Mouse (Mus musculus) ovary, postnatal 14 days (tissue): ENCODE measurements around the gene Ncaph2.

Source experiments
- DNase-seq: peaks from one replicate; pipeline ENCODE4 v3.0.0; 2022; ENCODE audit warnings: low spot score

Ncaph2 gene

GRCm38 (mm10) chr15:89343325-89343724, 12.2 kb upstream of the Ncaph2 start:
- DNase-seq: no peak

DNA sequence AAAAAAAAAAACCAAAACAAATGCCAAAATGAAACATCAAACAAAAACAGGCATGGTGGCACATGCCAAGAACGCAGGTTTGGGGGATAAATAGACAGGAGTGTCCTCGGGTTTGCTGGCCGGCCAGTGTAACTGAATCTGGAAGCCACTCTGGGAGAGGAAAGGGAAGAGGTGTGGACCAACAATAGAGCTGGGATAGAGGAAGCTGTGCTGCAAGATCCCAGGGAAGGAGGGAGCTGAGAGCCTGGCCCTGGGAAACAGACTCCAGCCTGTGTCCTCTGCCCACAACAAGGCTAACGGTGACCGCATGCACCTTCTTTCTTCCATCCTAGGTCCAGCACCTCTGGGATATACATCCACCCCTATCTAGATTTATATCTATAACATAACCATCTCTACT, 5.1 kb upstream of the Ncaph2 start:
- no peak for DNase-seq

GRCm38 (mm10) chr15:89351302-89351701, 4.2 kb upstream of the Ncaph2 start:
- DNase-seq: no peak

DNA sequence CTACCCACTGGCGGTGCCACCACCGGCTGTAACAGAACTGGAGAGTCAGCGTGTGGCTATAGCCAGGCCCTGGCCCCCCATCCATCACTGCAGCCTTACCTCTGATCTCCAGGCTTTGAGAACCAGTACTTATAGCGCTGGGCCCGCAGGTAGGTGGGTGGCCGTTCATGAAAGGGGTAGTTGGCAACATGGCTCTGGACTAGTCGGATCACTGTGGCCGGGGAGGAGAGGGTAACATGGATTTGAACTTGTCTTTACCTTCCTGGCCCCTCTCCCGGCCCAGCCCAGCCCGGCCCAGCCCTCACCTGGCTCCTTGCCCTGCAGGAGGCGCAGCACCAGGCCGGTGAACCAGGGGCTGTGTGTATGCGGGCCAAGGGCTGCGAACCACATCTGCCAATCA, 3.5 kb upstream of the Ncaph2 start:
- no peak for DNase-seq

GRCm38 (mm10) chr15:89352795-89353194, 2.7 kb upstream of the Ncaph2 start:
- no peak for DNase-seq

- DNase-seq: no peak
Observed at GRCm38 (mm10) chr15:89353837-89354236, 1.7 kb upstream of the Ncaph2 start.

GRCm38 (mm10) chr15:89354455-89354854, 1.1 kb upstream of the Ncaph2 start:
- DNase-seq: no peak

DNA sequence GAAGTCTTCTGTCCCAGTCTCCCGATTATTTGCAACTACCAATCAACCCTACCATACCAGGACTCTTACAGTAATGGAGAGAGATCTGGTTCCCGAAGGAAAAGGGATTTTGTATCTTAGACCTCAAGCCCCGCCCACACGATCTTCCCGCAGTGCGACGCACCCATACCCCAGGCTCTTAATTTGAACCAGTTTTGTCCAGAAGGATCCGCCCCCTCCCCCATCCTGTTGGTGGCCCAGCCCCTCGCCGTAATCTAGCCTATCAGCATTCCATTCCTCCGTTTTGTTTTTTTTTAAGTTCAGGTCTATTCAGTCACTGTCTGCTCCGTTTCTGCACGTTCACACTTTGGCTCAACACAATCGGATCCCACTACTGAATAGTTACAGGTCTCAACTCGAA, 853 bp downstream of the Ncaph2 start:
- DNase-seq: peak; percentile 55

DNA sequence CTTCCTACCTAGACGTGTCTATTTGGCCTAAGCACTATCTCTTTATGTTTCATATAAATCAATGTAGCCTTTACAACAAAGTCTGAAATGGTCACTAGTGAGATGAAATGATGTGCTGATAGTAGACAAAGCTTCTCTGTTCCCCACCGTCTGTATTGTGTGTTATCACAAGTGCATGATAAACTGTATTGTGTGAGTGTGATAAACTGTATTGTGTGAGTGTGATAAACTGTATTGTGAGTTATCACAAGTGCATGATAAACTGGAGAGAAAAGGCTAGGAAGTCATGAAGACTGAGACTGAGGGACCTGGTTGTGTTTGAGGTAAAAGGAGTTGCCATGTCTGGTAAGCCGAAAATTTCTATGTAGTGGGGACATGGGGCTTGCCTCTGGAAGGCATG, 3.3 kb downstream of the Ncaph2 start:
- no peak for DNase-seq

- no peak for DNase-seq
Observed at GRCm38 (mm10) chr15:89363051-89363450, 7.5 kb downstream of the Ncaph2 start.

DNA sequence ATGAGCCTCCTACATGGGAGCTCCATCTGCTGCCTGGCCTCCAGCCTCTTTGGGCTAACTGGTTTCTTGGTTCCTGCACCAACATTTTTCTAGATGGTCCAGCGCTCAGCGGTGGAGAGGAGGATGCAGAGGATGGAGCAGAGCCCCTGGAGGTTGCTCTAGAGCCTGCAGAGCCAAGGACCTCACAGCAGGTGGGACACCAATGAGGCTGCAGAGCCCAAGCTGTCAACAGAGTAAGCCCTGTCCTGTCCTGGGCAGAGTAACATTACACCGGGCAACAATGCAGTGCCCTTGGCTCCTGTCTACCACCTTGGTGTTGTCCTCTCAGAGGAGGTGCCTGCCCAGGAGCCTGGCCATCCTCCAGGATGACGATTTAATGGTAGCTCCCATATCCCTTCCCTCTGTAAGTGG, 9.6 kb downstream of the Ncaph2 start:
- no peak for DNase-seq

DNA sequence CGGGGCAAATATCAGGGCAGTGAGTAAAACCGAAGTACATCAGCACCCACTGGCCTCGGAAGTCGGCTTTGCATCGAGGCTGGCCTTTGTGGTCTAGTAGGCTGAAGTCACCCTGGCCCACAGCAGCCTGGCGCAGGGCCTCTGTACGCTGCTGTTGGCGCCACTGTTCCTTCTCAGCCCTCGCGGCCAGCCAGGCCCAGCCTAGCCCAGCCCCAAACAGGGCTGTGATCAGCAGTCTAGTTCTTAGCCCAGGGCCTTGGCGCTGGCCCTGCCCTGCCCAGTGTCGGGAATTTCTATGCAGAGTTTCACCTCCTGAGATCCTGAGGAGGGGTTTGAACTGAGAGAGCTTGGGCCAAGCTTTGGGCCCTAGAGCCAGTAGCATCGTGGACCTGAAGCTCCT, 16.5 kb downstream of the Ncaph2 start:
- DNase-seq: no peak

DNA sequence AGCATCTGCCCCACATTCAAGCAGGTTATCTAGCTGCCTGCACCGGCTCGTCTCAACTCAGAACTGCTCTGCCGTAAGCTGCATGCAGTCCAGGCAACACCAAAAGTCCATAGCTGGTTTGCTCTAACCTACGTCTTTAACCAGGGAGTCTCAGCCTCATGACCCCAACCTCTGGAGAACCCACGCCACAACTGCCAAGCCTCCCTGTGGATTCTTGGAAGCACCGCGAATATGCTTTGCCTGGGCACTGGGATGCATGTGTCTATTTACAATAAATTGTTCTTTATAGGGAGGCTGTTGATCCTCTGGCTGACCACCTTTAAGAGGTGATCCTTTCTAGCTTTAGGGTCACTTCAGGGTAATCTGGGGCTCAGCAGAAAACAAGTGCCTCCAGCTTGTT, 17.0 kb downstream of the Ncaph2 start:
- DNase-seq: no peak

DNA sequence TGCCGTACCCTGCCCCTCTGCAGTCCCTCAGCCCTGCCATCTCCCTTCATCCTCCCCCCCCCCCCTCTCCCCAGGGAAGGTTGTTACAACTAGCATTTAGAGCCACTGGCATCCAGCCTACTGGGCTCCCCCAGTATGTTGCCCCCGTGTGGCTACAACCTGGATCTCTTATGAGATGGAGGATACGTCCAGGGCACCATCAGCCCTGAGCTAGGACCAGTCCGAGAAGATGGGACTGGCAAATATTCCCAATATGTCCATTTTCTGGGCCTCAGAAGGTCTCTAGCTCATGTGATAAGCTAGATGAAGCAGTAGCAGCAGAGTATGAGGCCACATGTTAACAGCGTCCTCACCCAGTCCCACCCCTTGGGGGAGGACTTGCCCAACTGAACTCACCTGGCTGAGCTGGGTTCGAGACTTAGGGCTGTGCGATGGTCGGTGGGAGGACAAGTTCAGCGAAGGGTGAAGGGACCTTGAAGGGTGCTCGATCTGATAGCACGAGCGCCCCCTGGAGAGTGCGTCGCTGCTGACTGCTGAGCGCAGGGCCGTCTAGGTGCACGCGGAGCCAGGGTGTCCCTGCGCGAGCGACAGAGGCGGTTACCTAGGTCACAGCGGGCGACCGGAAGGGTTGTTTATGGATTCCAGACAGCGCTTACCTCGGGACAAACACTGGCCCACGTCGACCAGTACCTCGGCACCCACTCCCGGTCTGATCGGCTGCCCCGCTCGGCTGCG, 17.7 kb downstream of the Ncaph2 start:
- DNase-seq: peak; percentile 65

DNA sequence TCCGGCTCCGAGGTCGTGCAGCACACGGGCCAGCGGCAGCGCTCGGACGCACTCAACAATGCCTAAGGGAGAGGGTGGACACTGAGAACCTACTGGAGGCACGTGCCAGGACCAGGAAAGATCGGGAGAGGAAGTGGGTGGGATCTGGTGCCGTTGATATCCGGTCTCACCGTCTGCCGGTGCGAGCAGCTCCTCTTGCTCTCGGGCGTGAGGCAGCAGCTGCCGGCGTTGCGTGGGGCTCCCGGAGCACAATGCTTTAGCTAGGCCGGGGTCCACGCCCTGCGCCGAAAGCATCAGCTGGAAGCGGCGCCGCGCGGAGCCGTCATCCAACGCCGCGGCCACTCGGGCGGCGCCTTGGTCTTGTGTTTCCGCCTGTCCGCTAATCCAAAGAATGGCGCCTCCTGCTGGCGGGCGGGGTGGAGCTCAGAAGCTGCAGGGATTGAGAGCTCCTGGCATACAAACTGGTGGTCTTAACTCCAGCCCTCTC, 18.3 kb downstream of the Ncaph2 start, which contains the start of gene Sco2:
Sco2 (minus strand) TSS at position 85 of the 487 bp plus-strand sequence.
- DNase-seq: peak; percentile 91

DNA sequence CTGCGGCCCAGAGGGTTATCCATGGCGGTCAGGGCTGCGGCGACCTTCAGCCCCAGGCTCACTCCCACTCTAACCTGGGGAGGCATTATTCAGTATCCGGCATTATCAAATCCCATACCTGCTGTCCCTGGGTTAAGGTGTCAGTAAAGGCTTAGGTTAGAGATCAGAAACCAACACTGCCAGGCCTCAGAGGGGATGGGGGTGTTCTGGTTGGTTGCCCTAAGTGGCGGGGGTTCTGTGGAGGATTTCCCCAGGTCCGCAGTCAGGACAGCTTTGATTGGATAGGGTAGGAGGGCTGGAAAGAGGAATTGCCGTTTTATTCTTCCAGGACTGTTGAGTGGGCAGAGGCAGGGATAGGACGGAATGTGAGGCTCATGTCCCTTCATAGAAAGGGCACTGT, 18.8 kb downstream of the Ncaph2 start:
- DNase-seq: no peak

GRCm38 (mm10) chr15:89374801-89375534, 19.4 kb downstream of the Ncaph2 start:
- DNase-seq: no peak

DNA sequence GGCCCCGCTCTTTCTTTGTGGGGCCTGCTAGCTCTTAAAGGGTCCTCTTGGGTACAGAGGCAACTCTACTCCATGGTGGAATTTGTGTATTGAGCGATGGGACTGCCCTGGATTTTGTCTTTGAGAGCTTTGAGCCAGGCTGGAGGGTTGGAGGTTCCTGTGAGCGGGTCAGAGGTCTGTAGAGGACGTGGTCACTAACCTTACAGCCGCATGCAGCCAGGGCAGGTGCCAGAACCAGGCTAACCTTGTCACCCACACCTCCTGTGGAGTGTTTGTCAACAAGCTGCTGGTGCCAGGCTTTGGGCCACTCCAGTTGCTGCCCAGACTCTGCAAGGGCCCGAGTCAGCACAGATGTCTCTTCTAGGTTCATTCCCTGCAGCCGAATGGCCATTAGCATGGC, 20.5 kb downstream of the Ncaph2 start:
- DNase-seq: no peak

GRCm38 (mm10) chr15:89376957-89377356, 21.4 kb downstream of the Ncaph2 start, which contains the start of gene Tymp:
TSS of gene Tymp (minus strand) at chr15:89377039.
- DNase-seq: no peak

- no peak for DNase-seq
Observed at GRCm38 (mm10) chr15:89377362-89377761, 21.8 kb downstream of the Ncaph2 start.

GRCm38 (mm10) chr15:89377938-89378828, 22.7 kb downstream of the Ncaph2 start:
- no peak for DNase-seq

GRCm38 (mm10) chr15:89378831-89379401, 23.4 kb downstream of the Ncaph2 start, which contains the start of gene Odf3b:
TSS of gene Odf3b (minus strand) at chr15:89379282.
- peak; percentile 32 for DNase-seq
